Mouse (Mus musculus) erythroblast, embryonic 14.5 days (primary cell): ENCODE results near the gene Gal3st4. TPM values are rescaled to one million over a fixed set of nuclear protein-coding genes. Genes with fewer than 3 reads are reported as not detected.

Experiments
- H3K27me3 ChIP-seq: 2 replicates; pipeline ENCODE4 v1.6.1; 2012; ENCODE audit warnings: inconsistent platforms; ENCODE audit not compliant: control insufficient read depth
- H3K36me3 ChIP-seq: 2 replicates; pipeline ENCODE4 v1.6.1; 2012; ENCODE audit warnings: mild to moderate bottlenecking, inconsistent platforms; ENCODE audit not compliant: control insufficient read depth
- H3K4me1 ChIP-seq: 2 replicates; pipeline ENCODE4 v1.6.1; 2012; ENCODE audit warnings: inconsistent platforms; ENCODE audit not compliant: control insufficient read depth
- H3K4me3 ChIP-seq: replicated peaks from 2 replicates; pipeline ENCODE3; 2012; ENCODE audit warnings: moderate library complexity, mild to moderate bottlenecking, inconsistent platforms
- H3K9me3 ChIP-seq: 2 replicates; pipeline ENCODE4 v1.6.1; 2012; ENCODE audit warnings: low read length, inconsistent platforms, mixed read lengths; ENCODE audit not compliant: control insufficient read depth
- GATA1 ChIP-seq: IDR thresholded peaks from 2 replicates; pipeline ENCODE4 v1.6.1; 2012; ENCODE audit warnings: low read length, inconsistent platforms, mixed read lengths
- TAL1 ChIP-seq: IDR thresholded peaks from 3 replicates; pipeline ENCODE4 v1.6.1; 2012; ENCODE audit warnings: low read length, inconsistent platforms, mixed read lengths
- polyA plus RNA-seq: library from polyadenylated mRNA; stranded (reverse); fragments of >175 nt; gene quantifications from 2 replicates; pipeline ENCODE4 v1.2.3, GENCODE M21; 2012

Gene Gal3st4
- polyA plus RNA-seq, 1 experiment, result not detected

DNA sequence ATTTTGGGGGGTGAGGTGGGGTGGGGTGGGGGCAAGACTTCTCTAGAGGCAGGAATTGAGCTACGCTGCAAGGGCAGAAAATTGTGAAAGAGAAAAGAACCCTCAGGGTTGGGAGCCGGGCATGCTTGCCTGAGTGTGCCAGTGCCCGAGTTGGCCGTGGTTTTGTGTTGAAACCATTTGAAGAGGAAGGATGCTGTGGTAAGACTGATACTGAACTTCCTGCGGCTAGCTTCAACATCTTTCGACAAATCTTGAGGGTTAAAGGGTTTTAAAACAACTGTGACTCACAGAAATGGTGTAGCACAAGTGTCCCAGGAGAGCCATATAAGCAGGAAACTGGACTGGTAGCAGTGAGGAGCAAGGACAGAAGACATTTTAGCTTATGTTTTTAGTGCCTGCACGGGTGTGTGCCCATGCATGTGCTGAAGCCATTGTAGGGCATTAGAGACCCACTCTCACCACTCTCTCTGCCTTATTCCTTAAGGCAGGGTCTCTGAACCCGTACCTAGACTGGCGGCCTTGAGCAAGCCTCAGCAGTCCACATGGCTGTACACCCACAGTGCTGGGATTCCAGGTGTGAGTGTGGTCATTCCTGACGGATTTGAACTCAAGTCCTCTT, 15.6 kb downstream of the Gal3st4 start:
- Histone ChIP-seq H3K36me3 (peaks cover 45% of the 10 kb centered on the region), H3K4me1 (peaks cover 68% of the 10 kb centered on the region), H3K4me3 (no peak overlapping the region), H3K9me3 (no peaks in the 10 kb centered on the region; the same call in 1 of the 2 replicates), H3K27me3 (no peaks in the 10 kb centered on the region)
- no peak for TF ChIP-seq GATA1
- TF ChIP-seq TAL1, result no peak

DNA sequence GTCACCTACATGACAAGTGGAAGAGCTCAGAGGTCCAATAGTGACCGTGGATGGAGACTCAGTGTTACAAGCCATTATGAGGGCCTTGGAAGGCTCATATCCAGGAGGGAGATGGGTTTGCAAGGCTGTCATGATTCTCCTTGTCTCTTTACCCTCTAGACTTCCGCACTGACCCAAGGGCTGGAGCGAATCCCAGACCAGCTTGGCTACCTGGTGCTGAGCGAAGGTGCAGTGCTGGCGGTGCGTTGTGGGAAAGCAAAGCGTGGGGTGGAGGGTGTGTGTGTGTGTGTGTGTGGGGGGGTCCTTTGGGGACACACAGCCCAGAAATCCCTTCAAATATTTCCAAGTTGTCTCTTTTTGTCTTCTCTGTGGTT, 16.6 kb downstream of the Gal3st4 start:
- H3K4me1 ChIP-seq, result peaks cover 58% of the 10 kb centered on the region

DNA sequence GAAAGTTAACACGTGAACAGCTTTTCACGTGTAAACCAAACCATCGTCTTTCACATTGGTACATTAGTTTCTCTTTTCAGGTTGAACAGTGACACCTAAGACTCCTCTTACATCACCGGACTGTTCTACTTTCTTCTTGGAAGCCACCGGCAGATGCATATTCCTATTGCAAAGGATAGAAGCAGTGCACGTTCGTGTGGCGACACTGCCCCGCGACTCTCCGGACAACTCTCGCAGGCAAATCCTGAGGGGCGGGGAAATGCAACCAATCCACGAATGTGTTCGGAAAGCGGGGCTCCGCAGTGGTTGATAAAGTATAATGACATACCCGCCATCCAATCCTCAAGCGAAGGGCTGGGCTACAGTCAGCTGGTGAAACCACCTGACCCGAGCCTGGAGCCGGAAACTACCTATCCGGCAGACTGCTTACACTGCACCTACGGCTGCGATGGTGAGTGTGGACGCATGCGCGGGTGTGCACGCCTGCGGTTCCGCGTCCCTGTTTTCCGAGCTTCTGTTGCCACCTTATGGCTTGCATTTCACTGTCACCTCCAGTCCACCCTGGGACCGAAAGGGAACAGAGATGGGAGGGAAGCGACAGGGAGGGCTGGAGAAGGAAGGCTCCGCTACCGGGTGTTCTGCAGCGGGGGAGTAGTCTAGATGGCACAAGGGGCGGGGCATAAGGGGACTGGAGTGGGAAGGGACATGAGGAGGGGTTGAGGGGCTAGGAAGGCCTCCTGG, 17.1 kb downstream of the Gal3st4 start, which contains the start of gene Lamtor4:
Gene Lamtor4 (plus strand): TSS at position 130 of the 741 bp plus-strand sequence.
- Histone ChIP-seq H3K36me3 (peaks cover 30% of the 10 kb centered on the region), H3K27me3 (no peaks in the 10 kb centered on the region), H3K4me1 (peaks cover 53% of the 10 kb centered on the region), H3K9me3 (no peaks in the 10 kb centered on the region; the same call in 1 of the 2 replicates), H3K4me3 (peak within 1 kb of the TSS; percentile 77)
- TF ChIP-seq GATA1, result no peak
- TF ChIP-seq TAL1, result no peak

More for the DNA sequence above, 16.6 kb downstream of the Gal3st4 start:
- H3K27me3 ChIP-seq, result no peaks in the 10 kb centered on the region
- H3K9me3 ChIP-seq, result no peaks in the 10 kb centered on the region; the same call in 1 of the 2 replicates
- no peak for TF ChIP-seq TAL1
- no peak for TF ChIP-seq GATA1
- peak overlapping the region; percentile 77 for H3K4me3 ChIP-seq
- peaks cover 35% of the 10 kb centered on the region for H3K36me3 ChIP-seq

DNA sequence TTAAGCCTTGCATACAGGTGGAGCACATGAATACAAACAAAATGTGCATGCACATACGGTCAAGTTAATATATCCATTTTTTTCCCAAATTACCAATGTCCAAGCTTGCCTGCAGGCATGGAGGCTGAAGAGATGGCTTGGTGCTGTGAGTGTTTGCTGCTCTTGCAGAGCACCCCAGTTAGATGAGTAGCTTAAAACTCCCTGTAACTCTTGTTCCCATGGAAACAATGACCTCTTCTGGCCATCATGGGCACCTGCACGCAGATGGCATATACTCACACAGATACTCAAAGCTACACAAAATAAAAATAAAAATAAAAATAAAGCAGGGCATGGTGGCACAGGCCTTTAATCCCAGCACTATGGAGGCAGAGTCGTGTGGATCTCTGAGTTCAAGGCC, 19.6 kb downstream of the Gal3st4 start:
- Histone ChIP-seq H3K36me3 (peaks cover 6% of the 10 kb centered on the region), H3K9me3 (no peaks in the 10 kb centered on the region; the same call in 1 of the 2 replicates), H3K4me1 (peaks cover 28% of the 10 kb centered on the region), H3K27me3 (no peaks in the 10 kb centered on the region), H3K4me3 (no peak overlapping the region)
- TF ChIP-seq GATA1 (no peak), TAL1 (no peak)

DNA sequence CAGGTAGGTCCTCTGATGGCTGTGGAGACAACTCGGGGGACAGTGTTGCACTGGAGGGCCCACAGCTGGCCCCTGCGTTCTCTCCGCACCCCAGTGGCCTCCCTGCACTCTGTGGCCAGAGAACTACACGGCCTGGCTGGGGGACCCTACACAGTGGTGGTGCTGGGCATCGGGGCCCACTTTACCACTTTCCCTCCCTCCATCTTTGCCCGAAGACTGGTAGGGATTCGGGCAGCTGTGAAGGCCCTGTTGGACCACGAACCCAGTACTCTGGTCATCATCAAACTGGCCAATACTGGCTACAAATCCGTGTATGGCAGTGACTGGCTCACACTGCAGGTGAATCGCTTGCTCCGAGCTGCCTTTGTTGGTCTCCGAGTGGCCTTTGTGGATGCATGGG, 21.5 kb downstream of the Gal3st4 start:
- no peaks in the 10 kb centered on the region for H3K36me3 ChIP-seq
- TF ChIP-seq GATA1 (no peak), TAL1 (no peak)
- H3K4me3 ChIP-seq, result no peak overlapping the region
- H3K4me1 ChIP-seq, result peaks cover 13% of the 10 kb centered on the region
- H3K27me3 ChIP-seq, result no peaks in the 10 kb centered on the region
- H3K9me3 ChIP-seq, result no peaks in the 10 kb centered on the region; the same call in 1 of the 2 replicates

DNA sequence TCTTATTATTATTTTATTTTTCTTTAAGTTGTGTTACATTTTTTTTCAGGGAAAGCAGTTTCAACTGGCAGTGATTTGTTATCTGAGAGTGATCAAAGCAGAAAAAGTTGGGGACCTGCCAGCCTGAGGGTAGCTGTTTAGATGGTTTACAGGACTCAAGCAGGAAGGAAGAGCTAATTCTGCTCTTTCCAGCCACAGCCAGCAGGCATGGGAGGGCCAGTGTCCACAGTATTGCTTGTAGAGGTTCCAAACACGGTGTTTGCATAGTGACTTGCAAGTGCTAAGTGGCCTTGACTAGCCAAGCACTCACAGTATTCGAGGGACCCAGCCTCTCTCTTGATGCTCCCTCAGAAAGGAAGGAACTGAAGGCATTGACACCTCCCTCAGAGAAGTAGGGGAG, 31.1 kb downstream of the Gal3st4 start:
- no peak for TF ChIP-seq GATA1
- TF ChIP-seq TAL1, result no peak
- H3K27me3 ChIP-seq, result no peaks in the 10 kb centered on the region
- H3K4me1 ChIP-seq, result no peaks in the 10 kb centered on the region
- H3K36me3 ChIP-seq, result no peaks in the 10 kb centered on the region
- no peaks in the 10 kb centered on the region for H3K9me3 ChIP-seq
- H3K4me3 ChIP-seq, result no peak overlapping the region

DNA sequence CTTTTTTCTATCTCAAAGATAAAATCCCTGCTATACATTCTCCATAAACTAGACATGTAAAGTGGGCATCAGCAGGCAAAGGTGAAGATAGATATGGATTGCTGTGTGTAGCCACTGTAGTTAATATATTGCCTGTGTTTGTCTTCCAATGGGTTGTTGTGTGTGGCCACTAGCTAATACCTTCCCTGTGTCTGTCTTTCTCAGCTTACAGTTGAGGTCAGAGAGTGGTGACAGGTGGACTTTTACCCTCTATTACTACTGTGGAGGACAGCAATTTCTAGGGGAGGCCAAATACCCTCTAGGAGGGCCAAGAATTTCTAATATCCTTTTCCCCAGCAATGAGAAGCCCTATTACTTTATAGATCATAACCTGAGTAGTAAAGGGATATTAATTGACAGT, 38.4 kb downstream of the Gal3st4 start:
- Histone ChIP-seq H3K4me3 (no peak overlapping the region), H3K9me3 (no peaks in the 10 kb centered on the region), H3K4me1 (no peaks in the 10 kb centered on the region), H3K27me3 (no peaks in the 10 kb centered on the region), H3K36me3 (no peaks in the 10 kb centered on the region)
- TF ChIP-seq GATA1 (no peak), TAL1 (no peak)

DNA sequence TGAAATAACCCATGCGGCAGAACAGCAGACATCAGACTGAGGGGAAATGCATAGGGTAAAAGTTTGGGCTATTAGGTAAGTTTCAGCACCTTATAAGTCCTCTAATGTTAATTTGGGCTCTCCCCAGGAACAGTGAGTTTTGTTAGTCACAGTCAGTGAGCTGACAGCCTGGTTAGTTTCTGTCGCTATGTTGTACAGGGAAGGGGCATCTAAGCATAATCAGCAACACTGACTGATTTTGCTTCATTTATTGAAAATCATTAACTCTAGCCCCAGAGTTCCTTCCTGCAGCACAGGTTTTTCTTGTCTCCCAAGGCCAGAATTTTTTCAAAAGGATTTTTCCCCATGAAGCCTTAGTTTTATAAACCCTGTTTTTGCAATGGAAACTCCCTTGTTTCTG, 38.9 kb downstream of the Gal3st4 start:
- no peaks in the 10 kb centered on the region for H3K4me1 ChIP-seq
- H3K27me3 ChIP-seq, result no peaks in the 10 kb centered on the region
- TF ChIP-seq GATA1, result no peak
- no peak for TF ChIP-seq TAL1
- H3K9me3 ChIP-seq, result no peaks in the 10 kb centered on the region
- H3K4me3 ChIP-seq, result no peak overlapping the region
- no peaks in the 10 kb centered on the region for H3K36me3 ChIP-seq

DNA sequence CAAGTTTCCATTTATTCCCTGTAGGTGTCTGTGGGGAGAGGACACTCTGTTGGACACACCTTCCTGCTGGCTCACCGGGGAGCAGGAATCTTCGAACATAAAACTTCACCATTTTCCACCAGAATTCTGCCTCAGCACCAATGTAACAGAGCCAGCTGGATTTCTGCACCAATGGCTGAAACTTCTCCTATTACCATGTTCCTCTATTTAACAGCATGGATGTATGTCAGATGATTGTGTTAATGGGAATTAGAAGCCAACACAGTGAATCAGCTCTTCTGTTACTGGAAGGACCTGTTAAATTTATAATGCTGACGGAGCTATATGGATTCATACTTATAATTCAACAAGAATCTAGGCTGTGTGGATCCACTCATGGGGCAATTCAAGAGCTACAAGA, 43.1 kb downstream of the Gal3st4 start:
- Histone ChIP-seq H3K27me3 (no peaks in the 10 kb centered on the region), H3K9me3 (no peaks in the 10 kb centered on the region), H3K4me3 (no peak overlapping the region), H3K36me3 (no peaks in the 10 kb centered on the region), H3K4me1 (no peaks in the 10 kb centered on the region)
- no peak for TF ChIP-seq GATA1
- no peak for TF ChIP-seq TAL1

DNA sequence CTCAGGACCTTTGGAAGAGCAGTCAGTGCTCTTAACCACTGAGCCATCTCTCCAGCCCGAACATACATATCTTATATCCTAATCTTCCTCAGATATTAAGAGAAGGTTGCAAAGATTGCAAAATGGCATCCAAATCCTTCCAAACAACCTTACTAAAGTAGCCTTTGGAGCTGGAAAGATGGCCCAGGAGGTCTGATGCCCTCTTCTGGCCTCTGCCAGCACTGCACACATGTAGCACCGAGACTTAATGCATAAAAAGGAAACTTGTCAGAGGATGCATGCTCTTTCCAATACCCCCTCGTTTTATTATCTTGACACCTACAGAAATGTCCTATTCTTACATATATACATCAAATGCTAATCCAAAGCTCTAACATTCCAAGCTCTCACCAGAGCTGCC, 44.6 kb downstream of the Gal3st4 start:
- no peaks in the 10 kb centered on the region for H3K4me1 ChIP-seq
- H3K27me3 ChIP-seq, result no peaks in the 10 kb centered on the region
- TF ChIP-seq GATA1 (no peak), TAL1 (no peak)
- H3K9me3 ChIP-seq, result no peaks in the 10 kb centered on the region
- no peaks in the 10 kb centered on the region for H3K36me3 ChIP-seq
- H3K4me3 ChIP-seq, result no peak overlapping the region
